Mouse (Mus musculus): ENCODE measurements around the gene Cask. TPM values are rescaled to one million over a fixed set of nuclear protein-coding genes. Genes with fewer than 3 reads are reported as not detected.

The Cask gene
- polyA plus RNA-seq, 1 experiment from 2014 or later, result 20.0 TPM

GRCm38 (mm10) chrX:13656721-13657120 is 194.4 kb downstream of the Cask start:
- no peak overlapping the region for H3K4me3 ChIP-seq (ENCODE audit: low read depth, low read length)
- no peak for ATAC-seq (ENCODE audit: low FRiP score)
- WGBS, result 0% methylated on average over 1 of the region's 1 CpGs
- H3K27me3 ChIP-seq (ENCODE audit: control insufficient read depth, insufficient read depth, low read length), result no peaks in the 10 kb centered on the region
- no peak for DNase-seq (ENCODE audit: low spot score, missing footprints)
- no peaks in the 10 kb centered on the region for H3K4me1 ChIP-seq (ENCODE audit: control insufficient read depth, insufficient read depth, low read length)
- no peaks in the 10 kb centered on the region for H3K9me3 ChIP-seq (ENCODE audit: control insufficient read depth, low read length)
- H3K36me3 ChIP-seq (ENCODE audit: control insufficient read depth, insufficient read depth, low read length), result no peaks in the 10 kb centered on the region
- H3K4me2 ChIP-seq, result no peak overlapping the region
- no peak overlapping the region for H3K9ac ChIP-seq (ENCODE audit: low read length)
- H3K27ac ChIP-seq (ENCODE audit: low read depth, low read length), result no peak overlapping the region

- Histone ChIP-seq H3K9ac (ENCODE audit: low read length) (no peak overlapping the region), H3K4me1 (ENCODE audit: control insufficient read depth, insufficient read depth, low read length) (no peaks in the 10 kb centered on the region), H3K4me2 (no peak overlapping the region), H3K27me3 (ENCODE audit: control insufficient read depth, insufficient read depth, low read length) (no peaks in the 10 kb centered on the region), H3K9me3 (ENCODE audit: control insufficient read depth, low read length) (no peaks in the 10 kb centered on the region), H3K27ac (ENCODE audit: low read depth, low read length) (no peak overlapping the region), H3K36me3 (ENCODE audit: control insufficient read depth, insufficient read depth, low read length) (no peaks in the 10 kb centered on the region), H3K4me3 (ENCODE audit: low read depth, low read length) (no peak overlapping the region)
- whole genome bisulfite sequencing, result 88% methylated on average over 6 of the region's 6 CpGs
- ATAC-seq (ENCODE audit: low FRiP score) (no peak), DNase-seq (ENCODE audit: low spot score, missing footprints) (no peak)
Observed at GRCm38 (mm10) chrX:13655906-13656305, 195.3 kb downstream of the Cask start.

GRCm38 (mm10) chrX:13655005-13655421 is 196.2 kb downstream of the Cask start:
- 78% methylated on average over 3 of the region's 3 CpGs for WGBS
- Histone ChIP-seq H3K9ac (ENCODE audit: low read length) (no peak overlapping the region), H3K4me3 (ENCODE audit: low read depth, low read length) (no peak overlapping the region), H3K27me3 (ENCODE audit: control insufficient read depth, insufficient read depth, low read length) (no peaks in the 10 kb centered on the region), H3K27ac (ENCODE audit: low read depth, low read length) (no peak overlapping the region), H3K9me3 (ENCODE audit: control insufficient read depth, low read length) (no peaks in the 10 kb centered on the region), H3K4me1 (ENCODE audit: control insufficient read depth, insufficient read depth, low read length) (no peaks in the 10 kb centered on the region), H3K4me2 (no peak overlapping the region), H3K36me3 (ENCODE audit: control insufficient read depth, insufficient read depth, low read length) (no peaks in the 10 kb centered on the region)
- ATAC-seq (ENCODE audit: low FRiP score), result no peak
- DNase-seq (ENCODE audit: low spot score, missing footprints), result no peak

GRCm38 (mm10) chrX:13652291-13652690 is 198.9 kb downstream of the Cask start:
- Histone ChIP-seq H3K4me3 (ENCODE audit: low read depth, low read length) (no peak overlapping the region), H3K4me1 (ENCODE audit: control insufficient read depth, insufficient read depth, low read length) (no peaks in the 10 kb centered on the region), H3K9me3 (ENCODE audit: control insufficient read depth, low read length) (no peaks in the 10 kb centered on the region), H3K27me3 (ENCODE audit: control insufficient read depth, insufficient read depth, low read length) (no peaks in the 10 kb centered on the region), H3K36me3 (ENCODE audit: control insufficient read depth, insufficient read depth, low read length) (no peaks in the 10 kb centered on the region), H3K4me2 (no peak overlapping the region), H3K27ac (ENCODE audit: low read depth, low read length) (no peak overlapping the region), H3K9ac (ENCODE audit: low read length) (no peak overlapping the region)
- 94% methylated on average over 1 of the region's 1 CpGs for WGBS
- ATAC-seq (ENCODE audit: low FRiP score), result no peak
- DNase-seq (ENCODE audit: low spot score, missing footprints), result no peak

GRCm38 (mm10) chrX:13651889-13652288 is 199.3 kb downstream of the Cask start:
- no peak overlapping the region for H3K27ac ChIP-seq (ENCODE audit: low read depth, low read length)
- H3K27me3 ChIP-seq (ENCODE audit: control insufficient read depth, insufficient read depth, low read length), result no peaks in the 10 kb centered on the region
- H3K9ac ChIP-seq (ENCODE audit: low read length), result no peak overlapping the region
- WGBS, result 73% methylated on average over 2 of the region's 2 CpGs
- no peaks in the 10 kb centered on the region for H3K4me1 ChIP-seq (ENCODE audit: control insufficient read depth, insufficient read depth, low read length)
- H3K4me3 ChIP-seq (ENCODE audit: low read depth, low read length), result no peak overlapping the region
- H3K36me3 ChIP-seq (ENCODE audit: control insufficient read depth, insufficient read depth, low read length), result no peaks in the 10 kb centered on the region
- H3K4me2 ChIP-seq, result no peak overlapping the region
- no peaks in the 10 kb centered on the region for H3K9me3 ChIP-seq (ENCODE audit: control insufficient read depth, low read length)
- no peak for ATAC-seq (ENCODE audit: low FRiP score)
- DNase-seq (ENCODE audit: low spot score, missing footprints), result no peak

- H3K9ac ChIP-seq (ENCODE audit: low read length), result no peak overlapping the region
- no peak for DNase-seq (ENCODE audit: low spot score, missing footprints)
- H3K4me3 ChIP-seq (ENCODE audit: low read depth, low read length), result no peak overlapping the region
- 65% methylated on average over 2 of the region's 2 CpGs for WGBS
- H3K27me3 ChIP-seq (ENCODE audit: control insufficient read depth, insufficient read depth, low read length), result no peaks in the 10 kb centered on the region
- no peak for ATAC-seq (ENCODE audit: low FRiP score)
- no peaks in the 10 kb centered on the region for H3K4me1 ChIP-seq (ENCODE audit: control insufficient read depth, insufficient read depth, low read length)
- no peaks in the 10 kb centered on the region for H3K36me3 ChIP-seq (ENCODE audit: control insufficient read depth, insufficient read depth, low read length)
- H3K9me3 ChIP-seq (ENCODE audit: control insufficient read depth, low read length), result no peaks in the 10 kb centered on the region
- no peak overlapping the region for H3K27ac ChIP-seq (ENCODE audit: low read depth, low read length)
- no peak overlapping the region for H3K4me2 ChIP-seq
Observed at GRCm38 (mm10) chrX:13638894-13639293, 212.3 kb downstream of the Cask start.

- Histone ChIP-seq H3K27me3 (ENCODE audit: control insufficient read depth, insufficient read depth, low read length) (no peaks in the 10 kb centered on the region), H3K4me1 (ENCODE audit: control insufficient read depth, insufficient read depth, low read length) (no peaks in the 10 kb centered on the region), H3K27ac (ENCODE audit: low read depth, low read length) (no peak overlapping the region), H3K9me3 (ENCODE audit: control insufficient read depth, low read length) (no peaks in the 10 kb centered on the region), H3K4me3 (ENCODE audit: low read depth, low read length) (no peak overlapping the region), H3K9ac (ENCODE audit: low read length) (no peak overlapping the region), H3K36me3 (ENCODE audit: control insufficient read depth, insufficient read depth, low read length) (no peaks in the 10 kb centered on the region), H3K4me2 (no peak overlapping the region)
- ATAC-seq (ENCODE audit: low FRiP score), result no peak
- WGBS, result 97% methylated on average over 1 of the region's 1 CpGs
- no peak for DNase-seq (ENCODE audit: low spot score, missing footprints)
Observed at GRCm38 (mm10) chrX:13636398-13636797, 214.8 kb downstream of the Cask start.

GRCm38 (mm10) chrX:13631599-13632283 is 219.4 kb downstream of the Cask start, which contains the start of gene Gpr34:
Gene Gpr34, plus strand, starts transcription at chrX:13632089.
- H3K27me3 ChIP-seq (ENCODE audit: control insufficient read depth, insufficient read depth, low read length), result no peaks in the 10 kb centered on the region
- ATAC-seq (ENCODE audit: low FRiP score) (no peak), DNase-seq (ENCODE audit: low spot score, missing footprints) (no peak)
- no peaks in the 10 kb centered on the region for H3K4me1 ChIP-seq (ENCODE audit: control insufficient read depth, insufficient read depth, low read length)
- no peak within 1 kb of the TSS for H3K4me2 ChIP-seq
- no peak within 1 kb of the TSS for H3K9ac ChIP-seq (ENCODE audit: low read length)
- no peaks in the 10 kb centered on the region for H3K9me3 ChIP-seq (ENCODE audit: control insufficient read depth, low read length)
- no peaks in the 10 kb centered on the region for H3K36me3 ChIP-seq (ENCODE audit: control insufficient read depth, insufficient read depth, low read length)
- H3K27ac ChIP-seq (ENCODE audit: low read depth, low read length), result no peak within 1 kb of the TSS
- WGBS, result 74% methylated on average over 5 of the region's 5 CpGs
- H3K4me3 ChIP-seq (ENCODE audit: low read depth, low read length), result no peak within 1 kb of the TSS

GRCm38 (mm10) chrX:13622654-13623053 is 228.5 kb downstream of the Cask start:
- Histone ChIP-seq H3K9me3 (ENCODE audit: control insufficient read depth, low read length) (no peaks in the 10 kb centered on the region), H3K4me1 (ENCODE audit: control insufficient read depth, insufficient read depth, low read length) (no peaks in the 10 kb centered on the region), H3K4me3 (ENCODE audit: low read depth, low read length) (no peak overlapping the region), H3K27ac (ENCODE audit: low read depth, low read length) (no peak overlapping the region), H3K27me3 (ENCODE audit: control insufficient read depth, insufficient read depth, low read length) (no peaks in the 10 kb centered on the region; the same call in 1 of the 2 replicates), H3K36me3 (ENCODE audit: control insufficient read depth, insufficient read depth, low read length) (no peaks in the 10 kb centered on the region), H3K4me2 (no peak overlapping the region), H3K9ac (ENCODE audit: low read length) (no peak overlapping the region)
- ATAC-seq (ENCODE audit: low FRiP score) (no peak), DNase-seq (ENCODE audit: low spot score, missing footprints) (no peak)
- 85% methylated on average over 5 of the region's 5 CpGs for WGBS
